Mouse (Mus musculus): ENCODE results near the gene Btbd9. TPM values are rescaled to one million over a fixed set of nuclear protein-coding genes. Genes with fewer than 3 reads are reported as not detected.

Gene Btbd9
- total RNA-seq, 1 experiment: 28.2 TPM

DNA sequence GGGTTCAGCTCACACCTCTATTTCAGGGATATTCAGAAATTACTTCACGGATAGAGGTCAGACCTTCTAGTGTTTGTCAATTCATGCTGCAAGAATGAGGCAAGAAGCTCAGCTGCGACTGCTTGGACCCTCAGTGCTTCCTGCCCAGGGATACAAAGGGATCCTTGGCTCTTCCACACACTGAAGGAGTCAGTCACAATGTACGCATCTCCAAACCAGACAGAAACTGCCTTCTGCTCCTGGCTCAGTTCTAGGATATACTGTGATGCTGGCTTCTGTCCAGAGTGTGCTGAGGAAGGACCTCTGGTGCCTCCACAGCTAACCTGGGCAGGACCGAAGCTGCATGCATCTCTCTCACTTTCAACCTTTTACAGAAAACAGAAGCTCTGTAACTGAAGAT is 187.5 kb downstream of the Btbd9 start:
- Histone ChIP-seq H3K9me3 (ENCODE audit: control insufficient read depth, insufficient read depth, low read depth, low read length) (no peaks in the 10 kb centered on the region), H3K4me3 (ENCODE audit: insufficient read depth in 1 of 2, low read depth in 1 of 2, low read length in 2 of 2, poor library complexity in 1 of 2, severe bottlenecking in 1 of 2) (no peak overlapping the region), H3K36me3 (ENCODE audit: control insufficient read depth, insufficient read depth, low read length, poor library complexity, severe bottlenecking) (no peaks in the 10 kb centered on the region), H3K27ac (ENCODE audit: insufficient read depth, low read depth, low read length, poor library complexity, severe bottlenecking) (no peak overlapping the region), H3K4me1 (ENCODE audit: control insufficient read depth in 2 of 2, insufficient read depth in 2 of 2, low read length in 2 of 2, poor library complexity in 1 of 2) (no peaks in the 10 kb centered on the region), H3K9ac (ENCODE audit: insufficient read depth, low read depth, low read length, poor library complexity, severe bottlenecking) (no peak overlapping the region)
- in situ Hi-C loops (cut with MboI; ENCODE audit: low sequenced_read_pairs in 2 of 2, unreplicated experiment in 2 of 2): no loop called here
- no peak for DNase-seq (ENCODE audit: low read depth, low spot score)
- TF ChIP-seq ZC3H11A (IDR thresholded peaks at IDR 0.05; ENCODE audit: borderline replicate concordance, low read depth, low read length) (no peak), CHD2 (IDR thresholded peaks at IDR 0.05; ENCODE audit: low read depth, low read length) (no peak), ZNF384 (IDR thresholded peaks at IDR 0.05; ENCODE audit: low read depth, low read length) (no peak), MAFK (IDR thresholded peaks at IDR 0.05; ENCODE audit: insufficient read depth, low read depth, low read length) (no peak), HCFC1 (IDR thresholded peaks at IDR 0.05; ENCODE audit: borderline replicate concordance, insufficient read depth, low read length) (no peak)

DNA sequence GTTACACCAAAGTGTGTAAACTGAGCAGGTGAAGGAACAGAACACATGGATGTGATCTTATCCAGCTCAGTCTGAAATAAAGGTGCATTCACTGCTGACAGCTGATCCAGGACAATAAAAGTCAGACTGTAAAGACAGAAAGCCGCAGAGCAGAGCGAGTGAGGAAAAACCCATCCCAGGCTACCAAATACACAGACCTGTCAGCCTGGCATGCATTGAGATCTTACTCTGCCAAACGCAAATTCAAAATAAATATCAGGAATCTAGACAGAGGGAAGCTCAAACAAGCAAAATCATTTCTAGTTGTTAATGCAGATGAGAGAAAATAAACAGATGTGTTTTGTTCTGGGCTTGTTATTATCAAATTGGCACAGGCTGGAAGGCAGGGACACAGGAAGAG is 187.9 kb downstream of the Btbd9 start:
- DNase-seq (ENCODE audit: low read depth, low spot score): no peak
- no peak overlapping the region for H3K27ac ChIP-seq (ENCODE audit: insufficient read depth, low read depth, low read length, poor library complexity, severe bottlenecking)
- H3K9ac ChIP-seq (ENCODE audit: insufficient read depth, low read depth, low read length, poor library complexity, severe bottlenecking): no peak overlapping the region
- H3K4me1 ChIP-seq (ENCODE audit: control insufficient read depth in 2 of 2, insufficient read depth in 2 of 2, low read length in 2 of 2, poor library complexity in 1 of 2): no peaks in the 10 kb centered on the region
- TF ChIP-seq ZC3H11A (IDR thresholded peaks at IDR 0.05; ENCODE audit: borderline replicate concordance, low read depth, low read length) (no peak), ZNF384 (IDR thresholded peaks at IDR 0.05; ENCODE audit: low read depth, low read length) (no peak), CHD2 (IDR thresholded peaks at IDR 0.05; ENCODE audit: low read depth, low read length) (no peak), MAFK (IDR thresholded peaks at IDR 0.05; ENCODE audit: insufficient read depth, low read depth, low read length) (no peak)
- H3K4me3 ChIP-seq (ENCODE audit: insufficient read depth in 1 of 2, low read depth in 1 of 2, low read length in 2 of 2, poor library complexity in 1 of 2, severe bottlenecking in 1 of 2): no peak overlapping the region
- no peaks in the 10 kb centered on the region for H3K9me3 ChIP-seq (ENCODE audit: control insufficient read depth, insufficient read depth, low read depth, low read length)
- no peaks in the 10 kb centered on the region for H3K36me3 ChIP-seq (ENCODE audit: control insufficient read depth, insufficient read depth, low read length, poor library complexity, severe bottlenecking)
- in situ Hi-C loops (cut with MboI; ENCODE audit: low sequenced_read_pairs in 2 of 2, unreplicated experiment in 2 of 2): no loop called here

DNA sequence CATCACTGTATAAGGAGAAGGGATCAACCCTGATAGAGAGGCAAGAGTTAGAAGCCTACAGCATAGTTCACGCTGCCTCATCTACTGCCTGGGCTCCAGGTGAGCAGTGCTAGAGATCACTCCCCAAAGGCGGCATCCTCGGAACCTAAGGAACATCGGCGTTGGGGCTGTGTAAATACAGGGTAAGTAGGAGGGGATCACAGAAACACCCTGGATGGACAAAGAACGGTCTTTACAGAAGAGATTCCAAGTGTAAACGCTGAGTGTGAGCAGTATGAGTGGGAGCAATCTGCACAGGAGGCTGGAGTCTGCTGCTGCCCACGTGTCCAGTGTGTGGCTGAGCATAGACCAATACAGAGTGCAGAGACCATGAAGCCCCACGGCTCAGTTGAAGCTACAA is 190.0 kb downstream of the Btbd9 start:
- Histone ChIP-seq H3K9me3 (ENCODE audit: control insufficient read depth, insufficient read depth, low read depth, low read length) (no peaks in the 10 kb centered on the region), H3K4me1 (ENCODE audit: control insufficient read depth in 2 of 2, insufficient read depth in 2 of 2, low read length in 2 of 2, poor library complexity in 1 of 2) (no peaks in the 10 kb centered on the region), H3K9ac (ENCODE audit: insufficient read depth, low read depth, low read length, poor library complexity, severe bottlenecking) (no peak overlapping the region), H3K4me3 (ENCODE audit: insufficient read depth in 1 of 2, low read depth in 1 of 2, low read length in 2 of 2, poor library complexity in 1 of 2, severe bottlenecking in 1 of 2) (no peak overlapping the region), H3K36me3 (ENCODE audit: control insufficient read depth, insufficient read depth, low read length, poor library complexity, severe bottlenecking) (no peaks in the 10 kb centered on the region), H3K27ac (ENCODE audit: insufficient read depth, low read depth, low read length, poor library complexity, severe bottlenecking) (no peak overlapping the region)
- in situ Hi-C loops (cut with MboI; ENCODE audit: low sequenced_read_pairs in 2 of 2, unreplicated experiment in 2 of 2): no loop called here
- DNase-seq (ENCODE audit: low read depth, low spot score): no peak
- no peak for TF ChIP-seq ZNF384 (IDR thresholded peaks at IDR 0.05; ENCODE audit: low read depth, low read length)
- TF ChIP-seq CHD2 (IDR thresholded peaks at IDR 0.05; ENCODE audit: low read depth, low read length): no peak
- TF ChIP-seq ZC3H11A (IDR thresholded peaks at IDR 0.05; ENCODE audit: borderline replicate concordance, low read depth, low read length): no peak
- TF ChIP-seq MAFK (IDR thresholded peaks at IDR 0.05; ENCODE audit: insufficient read depth, low read depth, low read length): no peak
- no peak for TF ChIP-seq HCFC1 (IDR thresholded peaks at IDR 0.05; ENCODE audit: borderline replicate concordance, insufficient read depth, low read length)

DNA sequence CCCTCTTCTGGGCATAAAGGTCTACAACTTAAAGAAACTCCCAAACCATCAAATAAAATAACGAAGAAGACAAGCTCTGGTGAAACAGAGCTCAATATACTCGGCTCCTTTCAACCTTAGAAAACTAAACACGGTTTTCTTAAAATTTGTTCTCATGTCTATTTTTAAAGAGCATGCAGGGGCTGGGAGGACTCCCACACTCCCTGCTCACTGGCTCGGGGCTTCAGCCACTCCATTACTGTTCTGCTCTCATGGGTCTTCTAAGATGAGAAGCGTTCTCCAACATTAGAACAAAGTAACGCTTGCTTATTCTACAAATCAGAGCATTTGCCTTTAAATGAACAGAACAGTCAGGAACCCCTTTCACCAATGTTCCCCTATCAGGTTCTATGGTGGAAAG is 192.6 kb downstream of the Btbd9 start:
- no peaks in the 10 kb centered on the region for H3K9me3 ChIP-seq (ENCODE audit: control insufficient read depth, insufficient read depth, low read depth, low read length)
- peaks cover 0 to 2% of the 10 kb centered on the region in 2 experiments; a peak in 2 of 4 replicates for H3K4me1 ChIP-seq (ENCODE audit: control insufficient read depth in 2 of 2, insufficient read depth in 2 of 2, low read length in 2 of 2, poor library complexity in 1 of 2)
- in situ Hi-C loops (cut with MboI; ENCODE audit: low sequenced_read_pairs in 2 of 2, unreplicated experiment in 2 of 2): no loop called here
- no peak overlapping the region for H3K27ac ChIP-seq (ENCODE audit: insufficient read depth, low read depth, low read length, poor library complexity, severe bottlenecking)
- TF ChIP-seq MAFK (IDR thresholded peaks at IDR 0.05; ENCODE audit: insufficient read depth, low read depth, low read length) (no peak), ZNF384 (IDR thresholded peaks at IDR 0.05; ENCODE audit: low read depth, low read length) (no peak), ZC3H11A (IDR thresholded peaks at IDR 0.05; ENCODE audit: borderline replicate concordance, low read depth, low read length) (no peak), HCFC1 (IDR thresholded peaks at IDR 0.05; ENCODE audit: borderline replicate concordance, insufficient read depth, low read length) (no peak), CHD2 (IDR thresholded peaks at IDR 0.05; ENCODE audit: low read depth, low read length) (no peak)
- H3K4me3 ChIP-seq (ENCODE audit: insufficient read depth in 1 of 2, low read depth in 1 of 2, low read length in 2 of 2, poor library complexity in 1 of 2, severe bottlenecking in 1 of 2): no peak overlapping the region
- no peak overlapping the region for H3K9ac ChIP-seq (ENCODE audit: insufficient read depth, low read depth, low read length, poor library complexity, severe bottlenecking)
- no peak for DNase-seq (ENCODE audit: low read depth, low spot score)
- no peaks in the 10 kb centered on the region for H3K36me3 ChIP-seq (ENCODE audit: control insufficient read depth, insufficient read depth, low read length, poor library complexity, severe bottlenecking)
